Mouse (Mus musculus) neutrophil, adult 5-6 weeks (primary cell): Measurements from ENCODE around the gene Abhd17a. TPM values are rescaled to one million over a fixed set of nuclear protein-coding genes. Genes with fewer than 3 reads are reported as not detected.

Experiments
- ATAC-seq: fragments of 151-379, 151-347 bp; 2 replicates; pipeline ENCODE4 v1.8.0; 2017; ENCODE audit warnings: mild to moderate bottlenecking, moderate TSS enrichment; ENCODE audit not compliant: insufficient number of reproducible peaks, poor library complexity, low FRiP score, severe bottlenecking; ENCODE audit errors: extremely low read depth
- total RNA-seq: library from RNA; stranded (forward); fragments of 200-1000 nt; gene quantifications from 2 replicates; pipeline ENCODE4 v1.2.3, GENCODE M21; 2017

The Abhd17a gene
- total RNA-seq, 1 experiment from 2014 or later = 26.4 TPM

GRCm38 (mm10) chr10:80583047-80583446 is 7.1 kb downstream of the Abhd17a start:
- no peak for ATAC-seq

GRCm38 (mm10) chr10:80578911-80579310 is 11.2 kb downstream of the Abhd17a start:
- ATAC-seq = peak; percentile 47; the same call in 1 of the 2 replicates

GRCm38 (mm10) chr10:80578131-80578750 is 11.9 kb downstream of the Abhd17a start:
- peak; percentile 59 for ATAC-seq

GRCm38 (mm10) chr10:80577195-80578130 is 12.7 kb downstream of the Abhd17a start, which contains the start of gene Klf16:
Klf16 (minus strand) TSS chr10:80577321.
- peak; percentile 66 for ATAC-seq

GRCm38 (mm10) chr10:80576351-80577194 is 13.6 kb downstream of the Abhd17a start:
- ATAC-seq = no peak

DNA sequence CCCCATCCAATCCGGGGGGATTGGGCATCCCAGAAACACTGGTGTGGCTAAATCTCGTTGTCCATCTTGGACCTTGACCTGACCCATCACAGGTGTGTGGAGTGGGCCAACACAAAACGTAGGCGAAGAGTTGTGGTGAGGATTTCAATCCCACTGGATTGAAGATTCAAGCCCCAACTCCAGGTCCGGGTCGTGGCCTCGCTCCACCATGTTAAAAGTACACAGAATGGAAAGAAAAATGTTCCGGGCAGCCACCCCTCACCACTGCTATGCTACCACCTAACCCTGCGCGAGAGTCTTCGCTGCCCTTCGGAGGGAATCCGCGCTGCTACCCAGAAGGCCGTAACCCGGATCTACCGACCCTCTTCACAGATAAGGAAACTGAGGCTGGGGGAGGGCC is 14.2 kb downstream of the Abhd17a start:
- ATAC-seq = no peak

DNA sequence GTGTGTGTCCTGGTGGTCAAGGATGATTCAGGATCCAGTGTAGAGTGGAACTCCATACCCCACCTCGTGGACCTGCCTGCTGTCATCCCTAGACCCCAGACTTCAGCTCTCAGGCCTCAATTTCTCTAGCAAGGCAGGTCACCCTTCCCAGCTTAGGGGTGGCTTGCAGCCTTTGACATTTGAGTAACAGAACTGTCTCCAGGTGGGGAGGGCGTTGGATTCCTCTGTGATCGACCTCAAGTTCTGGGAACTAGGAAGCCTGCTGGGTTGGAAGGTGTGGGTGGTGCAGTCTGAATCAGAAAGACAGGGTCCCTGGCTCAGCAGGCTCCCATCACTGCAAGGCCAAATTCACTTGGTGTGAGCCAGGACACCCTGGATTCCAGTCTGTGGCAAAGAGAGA is 15.2 kb downstream of the Abhd17a start:
- ATAC-seq = no peak

DNA sequence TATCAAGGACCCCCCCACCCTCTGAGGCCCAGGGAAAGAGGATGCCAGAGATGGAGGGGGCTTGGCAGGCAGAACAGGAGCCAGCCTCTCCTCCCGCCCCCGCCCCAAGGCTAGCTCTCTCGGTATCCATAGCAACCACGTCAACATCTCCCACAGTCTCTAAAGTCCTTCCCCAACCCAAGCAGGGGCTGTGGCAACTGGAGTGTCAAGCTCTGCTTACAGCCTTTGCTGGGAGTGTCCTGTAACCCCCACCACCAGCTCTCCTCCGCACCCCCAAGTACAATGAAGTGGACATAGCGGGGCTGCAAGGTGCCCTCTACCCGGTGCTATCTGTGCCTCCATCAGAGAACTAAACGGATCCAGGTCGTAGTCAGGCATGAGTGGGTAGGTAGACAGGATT is 16.2 kb downstream of the Abhd17a start:
- ATAC-seq = no peak

GRCm38 (mm10) chr10:80572477-80572876 is 17.7 kb downstream of the Abhd17a start:
- ATAC-seq = no peak

GRCm38 (mm10) chr10:80570871-80571836 is 19.0 kb downstream of the Abhd17a start:
- peak; percentile 24; the same call in 1 of the 2 replicates for ATAC-seq

- ATAC-seq = no peak
These were observed 19.7 kb downstream of the Abhd17a start for GRCm38 (mm10) chr10:80570419-80570818.

GRCm38 (mm10) chr10:80569664-80570066 is 20.5 kb downstream of the Abhd17a start:
- ATAC-seq = peak; percentile 67; the same call in 1 of the 2 replicates

DNA sequence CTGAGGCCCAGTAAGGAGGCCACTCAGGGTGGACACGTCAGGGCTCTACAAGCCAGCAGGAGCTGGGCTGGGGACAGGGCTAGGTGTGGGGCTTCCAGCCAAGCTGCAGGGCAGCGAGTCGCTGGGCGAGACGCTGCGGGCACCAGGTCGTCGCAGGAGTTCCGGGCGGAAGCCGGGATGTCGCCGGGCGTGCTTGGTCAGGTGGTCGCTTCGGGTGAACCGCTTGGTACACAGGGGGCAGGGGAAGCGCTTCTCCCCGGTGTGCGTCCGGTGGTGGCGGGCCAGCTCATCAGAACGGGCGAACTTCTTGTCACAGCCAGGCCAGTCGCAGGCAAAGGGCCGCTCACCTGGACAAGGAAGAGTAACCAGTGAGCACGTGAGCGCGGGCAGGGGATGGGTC is 21.3 kb downstream of the Abhd17a start:
- no peak for ATAC-seq

DNA sequence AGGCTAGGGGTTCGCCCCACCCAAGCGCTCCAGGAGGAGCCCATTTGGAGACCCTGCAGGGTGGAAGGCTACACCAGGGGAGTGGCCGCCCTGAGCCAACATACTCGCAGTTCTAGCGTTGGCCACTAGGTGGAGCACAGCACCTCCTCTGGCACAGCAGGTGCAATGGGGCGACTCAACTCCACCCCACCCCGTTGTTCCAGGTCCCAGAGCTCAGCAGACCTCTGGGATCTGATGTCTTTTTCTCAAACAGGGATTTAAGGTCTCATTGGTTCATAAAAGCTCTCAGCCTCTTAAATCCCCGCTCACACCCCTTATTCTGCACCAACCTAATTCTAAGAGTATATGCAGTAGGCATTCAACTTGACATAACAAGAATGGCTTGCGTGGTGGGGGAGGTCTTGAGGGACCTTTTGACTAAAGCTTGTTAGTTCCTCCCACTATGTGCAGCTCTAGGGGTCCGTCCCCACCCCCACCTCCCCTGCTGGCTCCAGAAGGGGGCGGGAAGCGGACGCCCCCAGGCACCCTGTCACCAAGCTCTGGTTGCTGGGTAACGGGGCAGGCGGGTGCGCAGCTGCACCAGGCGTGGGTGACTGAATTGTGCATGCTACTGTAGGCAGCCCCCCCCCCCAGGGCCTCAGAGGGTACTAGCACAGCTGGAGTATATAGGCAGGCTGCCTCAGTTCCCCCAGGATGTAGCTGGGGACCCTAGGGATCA is 23.6 kb downstream of the Abhd17a start:
- ATAC-seq = peak; percentile 55

DNA sequence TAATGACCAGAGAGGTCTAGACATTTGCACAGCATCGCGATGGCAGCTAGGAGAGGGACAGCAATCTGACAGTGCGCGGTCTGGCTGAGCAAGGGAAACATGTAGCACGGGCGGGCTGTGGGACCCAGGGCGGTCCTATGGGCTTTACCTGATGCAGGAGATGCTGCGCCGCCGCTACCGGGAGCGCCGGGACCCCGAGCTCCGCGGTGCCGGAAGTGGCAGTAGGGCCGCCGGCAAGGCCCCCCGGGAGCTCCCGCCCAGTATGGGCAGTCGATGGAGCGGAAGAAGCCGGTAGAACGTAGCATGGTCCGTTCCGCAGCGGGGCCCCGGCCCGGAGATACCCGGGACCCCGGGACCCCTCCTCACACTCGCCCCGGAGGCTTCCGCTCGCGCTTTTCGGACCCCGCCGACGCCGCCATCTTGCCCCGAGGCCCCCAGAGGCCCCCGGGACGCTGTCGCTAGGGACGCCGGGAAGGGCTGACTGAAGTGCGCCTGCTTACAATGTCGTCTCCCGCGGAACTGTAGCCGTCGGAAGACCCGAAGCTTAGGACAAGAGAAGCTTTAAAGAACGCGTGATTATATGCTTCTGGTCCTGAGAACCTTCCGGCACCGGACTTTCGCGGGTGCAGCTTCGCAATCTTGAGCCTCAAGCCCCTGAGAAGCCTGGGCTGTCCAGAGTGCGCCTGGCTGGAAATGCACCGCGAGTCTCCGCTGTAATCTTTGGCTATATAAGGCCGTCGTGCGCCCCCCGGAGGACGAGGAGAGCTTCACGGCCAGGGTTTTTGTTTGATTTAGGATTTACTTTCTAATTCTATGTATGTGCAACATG is 28.8 kb downstream of the Abhd17a start, which contains the start of gene Rexo1:
TSS of gene Rexo1 (minus strand) at position 445 of the 829 bp plus-strand sequence.
- peak; percentile 85 for ATAC-seq

DNA sequence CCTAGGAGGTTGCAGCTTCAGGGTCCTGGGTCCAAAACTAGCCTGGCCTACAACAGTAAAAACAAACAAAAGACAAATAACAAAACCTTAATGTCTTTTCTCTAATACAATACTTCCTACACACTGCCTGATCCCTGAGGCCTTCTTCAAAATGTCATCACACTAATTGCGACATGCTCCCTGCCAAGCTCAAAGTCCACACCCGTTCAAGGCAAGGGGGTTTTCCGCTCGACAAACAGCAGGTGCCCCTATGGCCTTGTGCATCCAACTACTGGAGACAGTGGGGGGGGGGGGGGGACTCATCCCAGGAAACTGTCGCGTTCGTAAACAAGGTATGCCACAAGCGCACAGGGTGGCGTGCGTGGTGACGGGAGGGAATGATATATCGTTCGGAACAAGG is 29.5 kb downstream of the Abhd17a start:
- no peak for ATAC-seq

- no peak for ATAC-seq
These were observed 30.7 kb downstream of the Abhd17a start for GRCm38 (mm10) chr10:80559431-80559830.
